Mouse (Mus musculus) brain, embryonic 14.5 days (tissue): ENCODE results near the gene Secisbp2.

Experiments used
- CTCF ChIP-seq: fragments of 200-500 bp; IDR thresholded peaks from 2 replicates; pipeline ENCODE4 v1.5.1; 2012; ENCODE audit warnings: inconsistent platforms, mild to moderate bottlenecking, moderate library complexity, borderline replicate concordance; ENCODE audit not compliant: insufficient read depth, insufficient read length; ENCODE audit errors: extremely low read depth
- POLR2A ChIP-seq: fragments of 200-500 bp; IDR thresholded peaks from 2 replicates; pipeline ENCODE4 v1.6.1; 2012; ENCODE audit warnings: mild to moderate bottlenecking, inconsistent platforms, borderline replicate concordance; ENCODE audit not compliant: poor library complexity, insufficient read depth, insufficient read length, severe bottlenecking; ENCODE audit errors: extremely low read depth

- TF ChIP-seq CTCF (no peak), POLR2A (no peak)
Measured at GRCm38 (mm10) chr13:51611060-51611459, 40.4 kb upstream of the Secisbp2 start.
